Mouse (Mus musculus) neural tube, embryonic 14.5 days (tissue): Measurements from ENCODE around the gene Dppa1. TPM values are rescaled to one million over a fixed set of nuclear protein-coding genes. Genes with fewer than 3 reads are reported as not detected.
A peak's percentile ranks its signal among the peaks of the same experiment; 100 is the strongest.
"Not testable (repeated sequence)": the region's sequence is repeated elsewhere in the genome, so short reads cannot be mapped to it uniquely, and the experiment has no call there.

Experiments used
- ATAC-seq: fragments of 200-750 bp; cut with Nextera tagmentation; 2 replicates; pipeline ENCODE4 v1.8.0; 2017; ENCODE audit warnings: low read depth, mild to moderate bottlenecking, moderate TSS enrichment, moderate library complexity
- H3K27ac ChIP-seq: fragments of 300-500 bp; sonication (generic); 2 replicates; pipeline ENCODE4 v1.5.1; 2014; ENCODE audit warnings: low read depth, mild to moderate bottlenecking, control low read depth, low read length, moderate library complexity, mixed read lengths
- H3K27me3 ChIP-seq: fragments of 300-500 bp; sonication (generic); 2 replicates; pipeline ENCODE4 v1.6.1; 2014; ENCODE audit warnings: low read length; ENCODE audit not compliant: control insufficient read depth, insufficient read depth
- H3K36me3 ChIP-seq: fragments of 300-500 bp; sonication (generic); 2 replicates; pipeline ENCODE4 v1.6.1; 2014; ENCODE audit warnings: low read length, mixed read lengths; ENCODE audit not compliant: control insufficient read depth, insufficient read depth
- H3K4me1 ChIP-seq: fragments of 300-500 bp; sonication (generic); 2 replicates; pipeline ENCODE4 v1.6.1; 2014; ENCODE audit warnings: low read length; ENCODE audit not compliant: control insufficient read depth, insufficient read depth
- H3K4me2 ChIP-seq: fragments of 300-500 bp; sonication (generic); 2 replicates; pipeline ENCODE4 v1.6.1; 2014; ENCODE audit warnings: mild to moderate bottlenecking, low read depth, low read length, control low read depth
- H3K4me3 ChIP-seq: fragments of 300-500 bp; sonication (generic); 2 replicates; pipeline ENCODE4 v1.5.1; 2014; ENCODE audit warnings: low read depth, low read length, control low read depth, mixed read lengths
- H3K9ac ChIP-seq: fragments of 300-500 bp; sonication (generic); replicated peaks from 2 replicates; pipeline ENCODE4 v1.6.1; 2014; ENCODE audit warnings: low read depth, mild to moderate bottlenecking, control low read depth, low read length, mixed read lengths
- H3K9me3 ChIP-seq: fragments of 300-500 bp; sonication (generic); 2 replicates; pipeline ENCODE4 v1.6.1; 2016; ENCODE audit warnings: low read length; ENCODE audit not compliant: control insufficient read depth
- WGBS: fragments of 180-500 bp; shearing (Covaris S2); extraction: QIAGEN DNeasy Blood & Tissue Kit; methylation state at CpG from one replicate; pipeline ENCODE4 v1.1.7; 2014; 5-methylcytosine and 5-hydroxymethylcytosine counted together
- polyA plus RNA-seq: library from polyadenylated mRNA; unstranded; fragments of >200 nt; fragmentation: Nextera tagmentation; extraction: Ambion mirVana; gene quantifications from 2 replicates; pipeline ENCODE4 v1.2.1, GENCODE M21; 2014

The Dppa1 gene
- polyA plus RNA-seq, result not detected in 2 replicates

DNA sequence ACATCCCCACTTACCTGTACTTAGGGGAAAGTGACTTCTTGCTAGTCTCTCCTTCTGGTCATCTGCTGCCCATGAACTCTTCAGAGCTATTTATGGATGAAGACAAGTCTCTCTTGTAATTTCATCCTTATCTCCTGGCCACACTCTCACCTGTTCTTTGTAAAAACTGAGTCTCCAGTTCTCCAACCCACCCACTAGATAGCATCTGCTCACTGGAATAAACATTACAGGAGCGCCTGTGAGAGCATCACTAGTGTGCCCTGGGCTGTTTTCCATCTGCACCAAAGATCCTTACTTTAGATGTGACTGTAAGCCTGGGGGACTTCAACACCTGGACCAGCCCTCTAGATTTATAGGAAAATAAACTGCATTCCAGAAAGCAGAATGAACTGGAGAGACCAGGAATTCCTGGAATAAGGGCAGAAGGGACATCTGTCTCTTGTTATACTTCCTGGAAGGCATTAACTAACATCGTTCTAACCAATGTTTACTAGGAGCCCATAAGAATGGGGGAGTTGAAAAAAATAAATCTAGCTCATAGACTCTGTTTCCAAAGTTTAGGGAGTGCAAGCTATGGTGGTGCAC, at the start of gene Dppa1:
Dppa1 (minus strand) TSS at position 51 of the 585 bp plus-strand sequence.
- H3K9ac ChIP-seq, result no peak within 1 kb of the TSS
- H3K4me1 ChIP-seq, result no peaks in the 10 kb centered on the region
- 83% methylated on average over 2 of the region's 2 CpGs for WGBS
- H3K27ac ChIP-seq, result no peak within 1 kb of the TSS
- no peaks in the 10 kb centered on the region for H3K36me3 ChIP-seq
- H3K4me3 ChIP-seq, result no peak within 1 kb of the TSS
- no peaks in the 10 kb centered on the region for H3K9me3 ChIP-seq
- ATAC-seq, result no peak
- H3K27me3 ChIP-seq, result no peaks in the 10 kb centered on the region
- H3K4me2 ChIP-seq, result no peak within 1 kb of the TSS

- no peak overlapping the region for H3K4me2 ChIP-seq
- H3K9ac ChIP-seq, result no peak overlapping the region
- H3K36me3 ChIP-seq, result no peaks in the 10 kb centered on the region
- H3K4me1 ChIP-seq, result no peaks in the 10 kb centered on the region
- H3K4me3 ChIP-seq, result no peak overlapping the region
- WGBS, result 84% methylated on average over 2 of the region's 2 CpGs
- H3K27me3 ChIP-seq, result no peaks in the 10 kb centered on the region
- H3K27ac ChIP-seq, result no peak overlapping the region
- ATAC-seq, result no peak
- H3K9me3 ChIP-seq, result no peaks in the 10 kb centered on the region
These were observed 38.9 kb upstream of the Dppa1 start for GRCm38 (mm10) chr11:46667938-46668337.

GRCm38 (mm10) chr11:46667105-46667504, 38.0 kb upstream of the Dppa1 start:
- Histone ChIP-seq H3K4me1 (no peaks in the 10 kb centered on the region), H3K27ac (no peak overlapping the region), H3K4me3 (no peak overlapping the region), H3K9ac (no peak overlapping the region), H3K4me2 (no peak overlapping the region), H3K27me3 (no peaks in the 10 kb centered on the region), H3K36me3 (no peaks in the 10 kb centered on the region), H3K9me3 (no peaks in the 10 kb centered on the region)
- WGBS, result 96% methylated on average over 3 of the region's 3 CpGs
- no peak for ATAC-seq

- Histone ChIP-seq H3K9me3 (no peaks in the 10 kb centered on the region), H3K36me3 (no peaks in the 10 kb centered on the region), H3K9ac (no peak overlapping the region), H3K4me1 (no peaks in the 10 kb centered on the region), H3K4me2 (no peak overlapping the region), H3K27ac (no peak overlapping the region), H3K4me3 (no peak overlapping the region), H3K27me3 (no peaks in the 10 kb centered on the region)
- 80% methylated on average over 6 of the region's 6 CpGs for WGBS
- peak; percentile 69 for ATAC-seq
These were observed 36.8 kb upstream of the Dppa1 start for GRCm38 (mm10) chr11:46665599-46666522.

DNA sequence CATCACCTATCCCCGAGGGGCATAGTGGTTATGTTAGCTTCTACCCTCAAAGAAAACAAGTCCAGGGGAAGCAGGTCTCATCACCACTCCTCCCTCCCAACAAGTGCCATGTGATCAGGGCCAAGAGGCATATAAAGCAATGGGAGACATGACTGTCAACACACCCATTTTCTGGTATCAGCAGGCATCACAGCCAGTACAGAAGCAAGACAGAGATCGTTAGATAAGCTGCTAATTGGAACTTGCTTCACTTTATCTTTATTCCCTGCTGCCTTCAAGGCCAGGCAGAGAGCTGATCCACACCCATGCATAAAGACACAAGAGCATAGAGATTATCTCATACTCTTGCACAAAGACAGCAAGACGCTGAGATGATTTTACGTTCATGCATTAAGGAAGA, 34.2 kb upstream of the Dppa1 start:
- no peak for ATAC-seq
- H3K4me2 ChIP-seq, result no peak overlapping the region
- no peak overlapping the region for H3K27ac ChIP-seq
- H3K36me3 ChIP-seq, result no peaks in the 10 kb centered on the region
- H3K4me1 ChIP-seq, result no peaks in the 10 kb centered on the region
- no peaks in the 10 kb centered on the region for H3K27me3 ChIP-seq
- 74% methylated on average over 4 of the region's 4 CpGs for WGBS
- H3K9me3 ChIP-seq, result no peaks in the 10 kb centered on the region
- no peak overlapping the region for H3K4me3 ChIP-seq
- no peak overlapping the region for H3K9ac ChIP-seq

DNA sequence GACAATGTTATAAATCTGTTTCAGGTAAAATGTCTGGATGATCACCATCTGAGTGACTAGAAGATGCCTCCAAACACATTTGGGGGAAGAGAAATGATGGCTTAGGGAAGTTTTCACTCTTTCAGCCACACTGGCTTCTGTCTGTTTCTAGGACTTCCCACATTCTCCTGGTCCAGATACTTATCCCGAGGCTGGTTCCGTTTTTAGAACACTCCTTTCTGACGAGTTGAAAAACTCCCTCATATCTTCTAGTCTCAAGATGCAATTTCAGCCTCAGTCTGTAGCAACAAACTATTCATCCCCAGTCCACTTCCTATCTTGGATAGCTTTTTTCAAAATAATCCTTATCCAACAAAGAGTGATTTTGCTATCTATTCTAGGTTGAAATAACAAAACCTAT, 23.4 kb upstream of the Dppa1 start:
- no peaks in the 10 kb centered on the region for H3K4me1 ChIP-seq
- ATAC-seq, result no peak

GRCm38 (mm10) chr11:46649655-46650054, 20.6 kb upstream of the Dppa1 start:
- H3K4me2 ChIP-seq, H3K27ac ChIP-seq, H3K9me3 ChIP-seq, H3K36me3 ChIP-seq, H3K9ac ChIP-seq, H3K4me3 ChIP-seq, H3K27me3 ChIP-seq, ATAC-seq, H3K4me1 ChIP-seq: not testable (repeated sequence)
- 69% methylated on average over 3 of the region's 3 CpGs for WGBS

More for the DNA sequence above, 23.4 kb upstream of the Dppa1 start:
- Histone ChIP-seq H3K9me3 (no peaks in the 10 kb centered on the region), H3K36me3 (no peaks in the 10 kb centered on the region), H3K9ac (no peak overlapping the region), H3K4me2 (no peak overlapping the region), H3K27ac (no peak overlapping the region), H3K27me3 (no peaks in the 10 kb centered on the region), H3K4me3 (no peak overlapping the region)
- 90% methylated on average over 3 of the region's 3 CpGs for WGBS

DNA sequence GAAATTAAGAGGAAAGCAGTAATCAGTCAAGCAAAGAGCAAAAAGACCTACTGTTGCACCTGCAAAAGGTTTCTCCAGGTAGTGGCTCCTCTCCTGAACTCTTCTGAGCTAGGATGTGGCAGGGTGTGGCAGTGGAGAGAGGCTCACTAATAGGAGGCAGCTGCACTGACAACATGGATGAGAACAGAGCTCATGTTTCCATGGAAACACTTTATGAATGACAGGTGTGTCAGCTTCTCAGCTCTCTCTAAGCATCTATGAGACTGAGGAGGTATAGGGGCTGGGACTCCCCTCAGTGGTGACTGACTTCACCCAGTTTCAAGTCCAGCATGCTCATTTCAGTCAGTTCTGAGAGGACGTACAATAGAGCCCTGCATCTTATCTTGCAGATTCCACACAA, 15.8 kb upstream of the Dppa1 start:
- Histone ChIP-seq H3K4me1 (no peaks in the 10 kb centered on the region), H3K36me3 (no peaks in the 10 kb centered on the region), H3K27ac (no peak overlapping the region), H3K9me3 (no peaks in the 10 kb centered on the region), H3K4me2 (no peak overlapping the region), H3K4me3 (no peak overlapping the region), H3K27me3 (no peaks in the 10 kb centered on the region), H3K9ac (no peak overlapping the region)
- ATAC-seq, result no peak
- 88% methylated on average over 1 of the region's 1 CpGs for WGBS

DNA sequence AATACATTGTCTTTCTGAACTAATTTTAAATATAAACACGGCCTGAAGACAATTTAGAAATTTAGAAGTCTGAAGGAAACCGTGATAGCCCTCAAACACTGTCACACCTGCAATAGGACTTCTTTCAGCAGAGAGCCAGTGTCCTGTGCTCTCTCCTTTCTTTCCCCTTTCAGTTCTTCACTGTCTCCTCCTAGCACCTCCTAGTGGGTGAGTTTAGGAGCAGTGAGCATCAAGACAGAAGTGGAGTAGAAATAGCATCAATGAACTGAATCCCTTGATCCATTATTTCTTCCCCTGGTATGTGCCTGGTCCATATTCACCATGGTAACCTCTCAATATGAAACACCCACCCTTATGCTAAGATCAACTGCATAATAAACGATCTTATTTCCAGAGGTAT, 7.5 kb upstream of the Dppa1 start:
- ATAC-seq, result no peak
- Histone ChIP-seq H3K9me3 (no peaks in the 10 kb centered on the region), H3K9ac (no peak overlapping the region), H3K27ac (no peak overlapping the region), H3K4me3 (no peak overlapping the region), H3K36me3 (no peaks in the 10 kb centered on the region), H3K27me3 (no peaks in the 10 kb centered on the region), H3K4me1 (no peaks in the 10 kb centered on the region), H3K4me2 (no peak overlapping the region)
- 90% methylated on average over 3 of the region's 3 CpGs for WGBS
